Mouse (Mus musculus): ENCODE measurements at regions not wholly inside any gene's neighbourhood (a gene's known extent, or its start where the extent isn't known, plus 50 kb on each side); places are given as distances from the start of the nearest gene placed in this dataset.

- DNase-seq: no peak
These were observed 61.4 kb downstream of the Gm4340 start for GRCm38 (mm10) chr10:104255250-104255649.

DNA sequence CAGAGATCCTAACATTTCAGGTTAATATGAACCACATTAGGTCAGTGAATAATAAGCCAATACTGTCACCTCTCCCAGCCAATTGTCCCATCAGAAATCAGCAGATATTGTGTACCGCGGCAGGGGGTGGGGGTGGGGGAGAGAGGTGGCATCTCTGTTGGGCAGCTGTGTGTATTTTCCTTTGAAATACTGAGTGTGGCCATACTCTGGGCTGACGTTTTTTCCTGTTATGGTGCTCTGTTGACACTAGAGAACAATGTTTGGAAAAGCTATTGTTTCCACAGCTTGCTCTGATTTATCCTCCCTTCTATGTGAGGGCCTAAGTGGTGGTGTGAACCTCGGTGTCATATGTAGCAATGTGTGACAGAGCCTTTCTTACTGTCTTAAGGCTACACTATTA is 81.0 kb downstream of the Gm4340 start:
- DNase-seq: peak; percentile 2

DNA sequence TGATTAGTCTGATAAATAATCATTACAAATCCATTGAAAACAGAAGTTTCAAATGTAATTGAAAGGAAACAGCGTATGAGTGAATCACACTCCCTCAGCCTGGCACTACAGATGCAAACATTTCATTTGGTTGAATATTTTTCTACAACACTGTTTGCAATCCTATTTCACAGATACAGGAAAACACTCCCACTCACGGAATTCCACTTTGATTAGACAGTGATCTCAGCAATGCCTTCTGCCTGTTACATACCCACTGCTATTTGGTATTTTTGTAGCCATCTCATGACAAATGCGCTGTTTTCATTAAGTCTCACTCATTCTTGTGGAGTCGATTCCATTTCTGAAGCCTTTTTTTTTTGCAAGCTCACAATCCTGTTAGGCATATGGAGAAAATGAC is 105.3 kb downstream of the Gm4340 start:
- DNase-seq: no peak
